Mouse (Mus musculus): ENCODE measurements around the gene Rfx7. TPM values are rescaled to one million over a fixed set of nuclear protein-coding genes. Genes with fewer than 3 reads are reported as not detected.
A peak's percentile ranks its signal among the peaks of the same experiment; 100 is the strongest.
"Not testable (repeated sequence)": the region's sequence is repeated elsewhere in the genome, so short reads cannot be mapped to it uniquely, and the experiment has no call there.

Rfx7 gene
- polyA plus RNA-seq, 1 experiment: 21.2 TPM

DNA sequence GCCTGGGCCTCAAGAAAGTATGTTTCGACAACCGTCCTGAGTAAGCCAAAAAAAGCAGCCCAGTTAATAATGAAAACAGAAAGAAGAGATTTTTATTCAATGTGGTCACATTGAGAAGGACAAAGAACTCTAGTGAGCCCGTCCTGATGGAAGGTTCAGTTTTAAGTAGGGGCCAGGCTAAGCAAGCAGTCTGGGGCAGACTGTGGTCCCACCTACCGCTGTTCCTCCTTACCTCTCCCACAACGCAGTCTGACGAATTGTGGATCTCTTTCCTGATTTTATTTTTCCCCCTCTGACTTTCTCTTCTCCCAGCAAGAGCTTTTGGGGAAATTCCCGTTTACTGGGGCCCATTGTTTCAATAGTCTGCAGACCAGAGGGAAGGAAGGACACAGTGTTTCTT lies 108.6 kb downstream of the Rfx7 start:
- DNase-seq: no peak
- Histone ChIP-seq H3K27me3 (ENCODE audit: control insufficient read depth, insufficient read depth, low read length) (no peaks in the 10 kb centered on the region), H3K4me3 (ENCODE audit: control insufficient read depth, insufficient read depth, low read length) (no peak overlapping the region), H3K36me3 (ENCODE audit: control insufficient read depth, insufficient read depth, low read length) (no peaks in the 10 kb centered on the region), H3K4me1 (replicated peaks; ENCODE audit: control insufficient read depth, insufficient read depth, low read length) (peaks cover 12% of the 10 kb centered on the region), H3K27ac (ENCODE audit: control insufficient read depth, insufficient read depth, low read length) (peak overlapping the region; percentile 59; the same call in 1 of the 2 replicates)
- 89% methylated on average over 7 of the region's 7 CpGs for whole genome bisulfite sequencing
- no peak for TF ChIP-seq POLR2A (IDR thresholded peaks at IDR 0.05; ENCODE audit: control insufficient read depth, extremely low read depth, insufficient read depth, low read length, poor library complexity)
- TF ChIP-seq CTCF (IDR thresholded peaks at IDR 0.05; ENCODE audit: borderline replicate concordance, control insufficient read depth, extremely low read depth, insufficient read depth, low read length, poor library complexity): no peak

DNA sequence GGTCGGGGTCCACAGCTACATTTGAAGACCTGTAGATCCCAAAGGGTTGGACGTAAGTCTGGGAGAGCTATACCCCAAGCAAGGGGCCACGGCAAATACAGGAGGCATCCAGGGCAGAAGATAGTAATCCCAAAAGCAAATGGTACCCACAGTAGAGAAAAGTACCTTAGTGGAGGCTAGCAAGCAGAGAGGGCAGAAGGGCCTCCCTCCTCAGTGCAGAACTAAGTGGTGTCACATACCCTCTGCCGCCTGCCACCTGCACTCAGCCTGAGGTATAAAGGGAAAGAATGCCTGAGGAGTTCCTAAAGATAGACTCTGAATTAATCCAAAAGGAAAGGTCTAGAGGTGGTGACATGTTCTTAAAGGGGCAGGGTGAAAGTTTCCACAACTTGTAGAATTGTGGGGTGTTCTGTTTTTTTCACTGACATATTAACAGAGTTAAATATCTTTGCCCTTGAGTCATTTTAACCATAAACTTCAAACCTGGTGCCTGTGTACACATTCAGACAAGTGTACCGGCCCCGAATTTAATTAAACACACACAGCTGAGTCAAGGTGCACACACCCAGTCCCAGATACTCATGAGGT lies 109.1 kb downstream of the Rfx7 start:
- no peak overlapping the region for H3K4me3 ChIP-seq (ENCODE audit: control insufficient read depth, insufficient read depth, low read length)
- WGBS: 96% methylated on average over 6 of the region's 6 CpGs
- no peaks in the 10 kb centered on the region for H3K27me3 ChIP-seq (ENCODE audit: control insufficient read depth, insufficient read depth, low read length)
- H3K36me3 ChIP-seq (ENCODE audit: control insufficient read depth, insufficient read depth, low read length): no peaks in the 10 kb centered on the region
- no peak for DNase-seq
- H3K4me1 ChIP-seq (replicated peaks; ENCODE audit: control insufficient read depth, insufficient read depth, low read length): peaks cover 12% of the 10 kb centered on the region
- H3K27ac ChIP-seq (ENCODE audit: control insufficient read depth, insufficient read depth, low read length): no peak overlapping the region
- no peak for TF ChIP-seq POLR2A (IDR thresholded peaks at IDR 0.05; ENCODE audit: control insufficient read depth, extremely low read depth, insufficient read depth, low read length, poor library complexity)
- TF ChIP-seq CTCF (IDR thresholded peaks at IDR 0.05; ENCODE audit: borderline replicate concordance, control insufficient read depth, extremely low read depth, insufficient read depth, low read length, poor library complexity): no peak

DNA sequence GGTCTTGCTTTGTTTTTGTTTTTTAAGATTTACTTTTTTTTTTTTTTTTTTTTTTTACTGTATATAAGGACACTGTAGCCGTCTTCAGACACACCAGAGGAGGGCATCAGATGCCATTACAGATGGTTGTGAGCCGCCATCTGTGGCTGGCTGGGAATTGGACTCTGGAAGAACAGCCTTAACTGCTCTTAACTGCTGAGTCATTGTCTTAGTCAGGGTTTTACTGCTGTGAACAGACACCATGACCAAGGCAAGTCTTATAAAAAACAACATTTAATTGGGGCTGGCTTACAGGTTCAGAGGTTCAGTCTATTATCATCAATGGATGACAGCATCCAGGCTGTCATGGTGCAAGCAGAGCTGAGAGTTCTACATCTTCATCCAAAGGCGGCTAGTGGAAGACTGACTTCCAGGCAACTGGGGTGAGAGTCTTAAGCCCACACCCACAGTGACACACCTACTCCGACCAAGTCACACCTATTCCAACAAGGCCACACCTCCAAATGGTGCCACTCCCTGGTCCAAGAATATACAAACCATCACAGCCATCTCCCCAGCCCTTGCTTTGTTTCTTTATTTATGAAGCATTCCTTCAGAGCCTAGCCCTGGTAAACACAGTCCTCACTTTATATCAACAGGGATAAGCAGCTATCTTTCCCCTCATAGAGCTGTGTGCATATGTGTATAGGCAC lies 110.9 kb downstream of the Rfx7 start:
- not testable (repeated sequence) for H3K36me3 ChIP-seq (ENCODE audit: control insufficient read depth, insufficient read depth, low read length); H3K27me3 ChIP-seq (ENCODE audit: control insufficient read depth, insufficient read depth, low read length); DNase-seq; H3K27ac ChIP-seq (ENCODE audit: control insufficient read depth, insufficient read depth, low read length); H3K4me3 ChIP-seq (ENCODE audit: control insufficient read depth, insufficient read depth, low read length)
- WGBS: 95% methylated on average over 4 of the region's 4 CpGs
- peaks cover 12% of the 10 kb centered on the region for H3K4me1 ChIP-seq (replicated peaks; ENCODE audit: control insufficient read depth, insufficient read depth, low read length)

GRCm38 (mm10) chr9:72643651-72644417 lies 111.8 kb downstream of the Rfx7 start:
- DNase-seq: no peak
- no peak overlapping the region for H3K27ac ChIP-seq (ENCODE audit: control insufficient read depth, insufficient read depth, low read length)
- peaks cover 12% of the 10 kb centered on the region for H3K4me1 ChIP-seq (replicated peaks; ENCODE audit: control insufficient read depth, insufficient read depth, low read length)
- WGBS: 92% methylated on average over 6 of the region's 6 CpGs
- no peaks in the 10 kb centered on the region for H3K36me3 ChIP-seq (ENCODE audit: control insufficient read depth, insufficient read depth, low read length)
- TF ChIP-seq POLR2A (IDR thresholded peaks at IDR 0.05; ENCODE audit: control insufficient read depth, extremely low read depth, insufficient read depth, low read length, poor library complexity) (no peak), CTCF (IDR thresholded peaks at IDR 0.05; ENCODE audit: borderline replicate concordance, control insufficient read depth, extremely low read depth, insufficient read depth, low read length, poor library complexity) (no peak)
- H3K4me3 ChIP-seq (ENCODE audit: control insufficient read depth, insufficient read depth, low read length): no peak overlapping the region
- no peaks in the 10 kb centered on the region for H3K27me3 ChIP-seq (ENCODE audit: control insufficient read depth, insufficient read depth, low read length)

- no peak for TF ChIP-seq POLR2A (IDR thresholded peaks at IDR 0.05; ENCODE audit: control insufficient read depth, extremely low read depth, insufficient read depth, low read length, poor library complexity)
- no peak for TF ChIP-seq CTCF (IDR thresholded peaks at IDR 0.05; ENCODE audit: borderline replicate concordance, control insufficient read depth, extremely low read depth, insufficient read depth, low read length, poor library complexity)
- WGBS: 72% methylated on average over 6 of the region's 6 CpGs
- no peaks in the 10 kb centered on the region for H3K36me3 ChIP-seq (ENCODE audit: control insufficient read depth, insufficient read depth, low read length)
- H3K4me1 ChIP-seq (replicated peaks; ENCODE audit: control insufficient read depth, insufficient read depth, low read length): peaks cover 9% of the 10 kb centered on the region
- H3K4me3 ChIP-seq (ENCODE audit: control insufficient read depth, insufficient read depth, low read length): no peak overlapping the region
- no peak overlapping the region for H3K27ac ChIP-seq (ENCODE audit: control insufficient read depth, insufficient read depth, low read length)
- no peaks in the 10 kb centered on the region for H3K27me3 ChIP-seq (ENCODE audit: control insufficient read depth, insufficient read depth, low read length)
- no peak for DNase-seq
Measured at GRCm38 (mm10) chr9:72644418-72645110, 112.5 kb downstream of the Rfx7 start.

DNA sequence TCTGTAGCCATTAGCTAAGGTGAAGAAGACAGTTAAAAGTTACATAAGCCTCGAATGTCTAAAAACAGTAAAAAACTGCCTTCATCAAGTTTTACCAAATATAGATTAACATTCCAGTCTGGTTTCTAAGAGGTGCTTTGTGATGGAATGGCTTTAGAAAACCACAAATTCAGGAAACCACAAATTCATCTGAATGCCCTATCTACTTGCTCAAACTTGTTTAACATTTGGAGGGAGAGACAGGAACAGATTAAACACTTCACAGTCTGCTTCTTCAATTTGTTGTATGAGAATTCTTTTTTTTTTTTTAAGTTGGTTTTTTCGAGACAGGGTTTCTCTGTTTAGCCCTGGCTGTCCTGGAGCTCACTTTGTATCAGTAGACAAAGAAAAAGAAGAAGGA lies 117.7 kb downstream of the Rfx7 start:
- 4% methylated on average over 2 of the region's 2 CpGs for WGBS
- Histone ChIP-seq H3K36me3 (ENCODE audit: control insufficient read depth, insufficient read depth, low read length) (no peaks in the 10 kb centered on the region), H3K27me3 (ENCODE audit: control insufficient read depth, insufficient read depth, low read length) (no peaks in the 10 kb centered on the region), H3K27ac (ENCODE audit: control insufficient read depth, insufficient read depth, low read length) (no peak overlapping the region), H3K4me3 (ENCODE audit: control insufficient read depth, insufficient read depth, low read length) (no peak overlapping the region), H3K4me1 (replicated peaks; ENCODE audit: control insufficient read depth, insufficient read depth, low read length) (no peaks in the 10 kb centered on the region)
- TF ChIP-seq POLR2A (IDR thresholded peaks at IDR 0.05; ENCODE audit: control insufficient read depth, extremely low read depth, insufficient read depth, low read length, poor library complexity) (no peak), CTCF (IDR thresholded peaks at IDR 0.05; ENCODE audit: borderline replicate concordance, control insufficient read depth, extremely low read depth, insufficient read depth, low read length, poor library complexity) (no peak)
- DNase-seq: no peak

All from thymus, adult 2 months (tissue).